Mouse (Mus musculus) kidney, postnatal 0 days (tissue): ENCODE measurements at regions not wholly inside any gene's neighbourhood (a gene's known extent, or its start where the extent isn't known, plus 50 kb on each side); places are given as distances from the start of the nearest gene placed in this dataset.
A peak's percentile ranks its signal among the peaks of the same experiment; 100 is the strongest.

Experiments used
- ATAC-seq: fragments of 200-750 bp; cut with Nextera tagmentation; replicated peaks from 2 replicates; pipeline ENCODE4 v1.8.0; 2017; ENCODE audit warnings: low read depth, moderate number of reproducible peaks, moderate TSS enrichment, moderate library complexity; ENCODE audit not compliant: low FRiP score
- DNase-seq: peaks from one replicate; pipeline ENCODE4 v3.0.0-alpha.2; 2016; ENCODE audit warnings: low spot score
- H3K27ac ChIP-seq: fragments of 300-500 bp; sonication (generic); 2 replicates; pipeline ENCODE4 v1.5.1; 2014; ENCODE audit warnings: mild to moderate bottlenecking
- H3K27me3 ChIP-seq: fragments of 300-500 bp; sonication (generic); 2 replicates; pipeline ENCODE4 v1.6.1; 2014; ENCODE audit warnings: low read length, mixed read lengths; ENCODE audit not compliant: insufficient read depth
- H3K36me3 ChIP-seq: fragments of 300-500 bp; sonication (generic); 2 replicates; pipeline ENCODE4 v1.6.1; 2014; ENCODE audit warnings: low read length, mixed read lengths; ENCODE audit not compliant: insufficient read depth
- H3K4me1 ChIP-seq: fragments of 300-500 bp; sonication (generic); replicated peaks from 2 replicates; pipeline ENCODE4 v1.6.1; 2014; ENCODE audit warnings: antibody characterized with exemption, low read length, mixed read lengths; ENCODE audit not compliant: insufficient read depth
- H3K4me2 ChIP-seq: fragments of 300-500 bp; sonication (generic); 2 replicates; pipeline ENCODE4 v1.6.1; 2014; ENCODE audit warnings: mild to moderate bottlenecking, low read length, moderate library complexity, mixed read lengths
- H3K4me3 ChIP-seq: fragments of 300-500 bp; sonication (generic); replicated peaks from 2 replicates; pipeline ENCODE4 v1.5.1; 2014; ENCODE audit warnings: low read depth, low read length
- H3K9ac ChIP-seq: fragments of 300-500 bp; sonication (generic); 2 replicates; pipeline ENCODE4 v1.6.1; 2014; ENCODE audit warnings: low read depth, low read length
- H3K9me3 ChIP-seq: fragments of 300-500 bp; sonication (generic); replicated peaks from 2 replicates; pipeline ENCODE4 v1.6.1; 2016; ENCODE audit warnings: low read length, inconsistent platforms, mixed read lengths
- CTCF ChIP-seq: IDR thresholded peaks from 2 replicates; pipeline ENCODE4 v1.5.1; 2016; ENCODE audit warnings: antibody characterized with exemption, low read depth, mild to moderate bottlenecking, moderate library complexity
- WGBS: fragments of 180-500 bp; shearing (Covaris S2); extraction: QIAGEN DNeasy Blood & Tissue Kit; methylation state at CpG from one replicate; pipeline ENCODE4 v1.1.7; 2014; 5-methylcytosine and 5-hydroxymethylcytosine counted together

- Histone ChIP-seq H3K4me2 (no peak overlapping the region), H3K9me3 (no peaks in the 10 kb centered on the region), H3K36me3 (no peaks in the 10 kb centered on the region), H3K9ac (no peak overlapping the region), H3K4me3 (no peak overlapping the region), H3K27ac (no peak overlapping the region), H3K4me1 (no peaks in the 10 kb centered on the region), H3K27me3 (no peaks in the 10 kb centered on the region)
- DNase-seq (peak; percentile 22), ATAC-seq (no peak)
- 41% methylated on average over 3 of the region's 3 CpGs for WGBS
- no peak for TF ChIP-seq CTCF
Measured at GRCm38 (mm10) chr2:63920997-63921396, 176.8 kb downstream of the Fign start.

- WGBS: 94% methylated on average over 4 of the region's 4 CpGs
- Histone ChIP-seq H3K27ac (no peak overlapping the region), H3K36me3 (no peaks in the 10 kb centered on the region), H3K27me3 (no peaks in the 10 kb centered on the region), H3K4me2 (no peak overlapping the region), H3K9me3 (no peaks in the 10 kb centered on the region), H3K9ac (no peak overlapping the region), H3K4me1 (no peaks in the 10 kb centered on the region), H3K4me3 (no peak overlapping the region)
- TF ChIP-seq CTCF: no peak
- ATAC-seq (no peak), DNase-seq (no peak)
Measured at GRCm38 (mm10) chr2:63920019-63920418, 177.8 kb downstream of the Fign start.

- ATAC-seq (no peak), DNase-seq (no peak)
- Histone ChIP-seq H3K27me3 (no peaks in the 10 kb centered on the region), H3K4me1 (no peaks in the 10 kb centered on the region), H3K9me3 (no peaks in the 10 kb centered on the region), H3K4me3 (no peak overlapping the region), H3K4me2 (no peak overlapping the region), H3K9ac (no peak overlapping the region), H3K36me3 (no peaks in the 10 kb centered on the region), H3K27ac (no peak overlapping the region)
- TF ChIP-seq CTCF: no peak
Measured at GRCm38 (mm10) chr2:63900644-63901043, 197.2 kb downstream of the Fign start.

GRCm38 (mm10) chr2:63878477-63878876 is 219.4 kb downstream of the Fign start:
- no peak overlapping the region for H3K9ac ChIP-seq
- H3K4me3 ChIP-seq: no peak overlapping the region
- no peaks in the 10 kb centered on the region for H3K4me1 ChIP-seq
- no peak for TF ChIP-seq CTCF
- no peak overlapping the region for H3K27ac ChIP-seq
- H3K36me3 ChIP-seq: no peaks in the 10 kb centered on the region
- 64% methylated on average over 6 of the region's 6 CpGs for WGBS
- H3K4me2 ChIP-seq: no peak overlapping the region
- H3K27me3 ChIP-seq: no peaks in the 10 kb centered on the region
- ATAC-seq: no peak
- DNase-seq: no peak
- no peaks in the 10 kb centered on the region for H3K9me3 ChIP-seq

GRCm38 (mm10) chr2:63877387-63877786 is 220.5 kb downstream of the Fign start:
- H3K9ac ChIP-seq: no peak overlapping the region
- no peaks in the 10 kb centered on the region for H3K9me3 ChIP-seq
- TF ChIP-seq CTCF: no peak
- no peaks in the 10 kb centered on the region for H3K36me3 ChIP-seq
- H3K4me2 ChIP-seq: no peak overlapping the region
- H3K4me3 ChIP-seq: no peak overlapping the region
- ATAC-seq: no peak
- DNase-seq: no peak
- no peaks in the 10 kb centered on the region for H3K27me3 ChIP-seq
- H3K4me1 ChIP-seq: no peaks in the 10 kb centered on the region
- no peak overlapping the region for H3K27ac ChIP-seq

- TF ChIP-seq CTCF: no peak
- WGBS: 6% methylated on average over 3 of the region's 3 CpGs
- DNase-seq (peak; percentile 77), ATAC-seq (peak; percentile 85)
- H3K4me2 ChIP-seq: no peak overlapping the region
- no peak overlapping the region for H3K4me3 ChIP-seq
- H3K27me3 ChIP-seq: no peaks in the 10 kb centered on the region
- no peaks in the 10 kb centered on the region for H3K36me3 ChIP-seq
- H3K9me3 ChIP-seq: no peaks in the 10 kb centered on the region
- no peak overlapping the region for H3K27ac ChIP-seq
- no peaks in the 10 kb centered on the region for H3K4me1 ChIP-seq
- H3K9ac ChIP-seq: no peak overlapping the region
Measured at GRCm38 (mm10) chr2:63876375-63876774, 221.5 kb downstream of the Fign start.

- Histone ChIP-seq H3K4me3 (no peak overlapping the region), H3K4me1 (no peaks in the 10 kb centered on the region), H3K27ac (no peak overlapping the region), H3K9ac (no peak overlapping the region), H3K36me3 (no peaks in the 10 kb centered on the region), H3K9me3 (no peaks in the 10 kb centered on the region), H3K4me2 (no peak overlapping the region), H3K27me3 (no peaks in the 10 kb centered on the region)
- TF ChIP-seq CTCF: no peak
- ATAC-seq (no peak), DNase-seq (no peak)
- 46% methylated on average over 4 of the region's 4 CpGs for WGBS
Measured at GRCm38 (mm10) chr2:63875101-63875500, 222.7 kb downstream of the Fign start.
